Mouse (Mus musculus) layer of hippocampus, postnatal 10 days (tissue): ENCODE measurements around the gene Dnajc8. TPM values are rescaled to one million over a fixed set of nuclear protein-coding genes. Genes with fewer than 3 reads are reported as not detected.
"Not testable (repeated sequence)": the region's sequence is repeated elsewhere in the genome, so short reads cannot be mapped to it uniquely, and the experiment has no call there.

Source experiments
- DNase-seq, 2 experiments: peaks; one replicate each; pipeline ENCODE4 v3.0.0; 2021; ENCODE audit warnings: low spot score in 2 of 2
- total RNA-seq, 2 experiments: library from RNA; stranded (reverse); gene quantifications; 2 replicates each; pipeline ENCODE4 v1.2.3; 2021

The Dnajc8 gene
- total RNA-seq, 2 experiments from 2014 or later = 90.4 to 93.7 TPM

DNA sequence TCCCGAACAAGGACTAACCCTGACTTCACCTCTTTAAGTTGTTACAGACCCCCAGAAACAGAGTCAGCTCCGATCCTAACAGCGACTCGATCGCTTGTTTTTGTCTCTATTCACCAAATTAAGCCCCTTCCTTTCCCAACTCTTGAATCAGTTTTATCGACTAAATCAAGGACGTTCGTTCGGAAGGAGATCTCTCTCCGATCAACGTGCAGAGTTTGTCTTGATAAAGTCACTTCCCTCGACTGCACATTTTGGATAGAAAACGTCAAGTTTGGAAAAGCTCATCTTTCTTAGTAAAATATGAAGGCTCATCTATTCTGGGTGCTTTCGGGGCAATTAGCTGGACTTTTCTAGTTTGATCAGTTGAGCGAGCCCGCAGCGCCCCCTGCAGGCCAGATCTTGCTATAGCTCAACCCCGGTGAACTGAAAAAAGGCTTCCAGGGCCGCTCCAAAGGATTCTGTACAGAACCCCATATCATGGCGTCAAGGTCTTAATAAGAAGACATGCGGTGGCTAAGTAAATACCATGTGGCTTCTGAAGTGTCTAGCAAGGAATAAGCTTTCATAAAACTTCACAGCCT, 20.7 kb upstream of the Dnajc8 start:
- DNase-seq = peak; percentile 88 to 91

DNA sequence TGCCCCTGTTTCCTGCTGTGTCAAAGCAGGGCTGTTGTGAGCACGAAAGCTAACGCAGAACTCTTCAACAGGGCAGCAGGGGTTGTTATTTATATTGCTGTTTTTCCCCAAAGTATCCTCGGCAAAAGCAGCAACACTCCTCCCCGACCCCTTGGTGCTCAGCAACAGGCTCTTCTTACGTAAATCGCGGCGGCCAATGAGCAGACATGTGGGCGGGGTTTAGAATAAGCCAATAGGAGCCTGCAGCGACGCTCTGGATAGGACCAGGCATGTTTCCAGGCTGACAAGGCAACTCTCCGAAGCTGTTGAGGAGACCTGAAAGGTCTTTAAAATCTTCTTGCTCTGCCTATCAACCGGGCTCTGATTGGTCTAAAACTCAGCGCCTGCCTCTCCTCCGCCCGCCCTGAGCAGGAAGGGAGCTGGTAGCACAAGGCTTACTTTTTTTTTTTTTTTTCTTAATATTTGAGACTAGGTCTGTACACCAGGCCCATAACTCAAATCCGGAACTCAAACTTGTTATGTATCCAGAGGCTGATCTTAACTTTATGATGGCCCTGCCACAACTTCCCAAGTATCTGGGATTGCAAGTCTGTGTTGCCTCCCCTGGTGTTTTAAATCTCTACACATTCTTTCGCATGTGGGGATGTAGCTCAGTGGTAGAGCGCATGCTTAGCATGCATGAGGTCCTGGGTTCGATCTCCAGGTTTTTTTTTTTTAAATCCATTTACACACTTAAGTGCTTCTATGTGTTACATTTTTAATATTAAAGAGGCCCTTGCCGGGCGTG, 19.8 kb upstream of the Dnajc8 start:
- peak; percentile 82 to 87 for DNase-seq

GRCm38 (mm10) chr4:132518066-132518465, 17.3 kb upstream of the Dnajc8 start:
- no peak for DNase-seq

DNA sequence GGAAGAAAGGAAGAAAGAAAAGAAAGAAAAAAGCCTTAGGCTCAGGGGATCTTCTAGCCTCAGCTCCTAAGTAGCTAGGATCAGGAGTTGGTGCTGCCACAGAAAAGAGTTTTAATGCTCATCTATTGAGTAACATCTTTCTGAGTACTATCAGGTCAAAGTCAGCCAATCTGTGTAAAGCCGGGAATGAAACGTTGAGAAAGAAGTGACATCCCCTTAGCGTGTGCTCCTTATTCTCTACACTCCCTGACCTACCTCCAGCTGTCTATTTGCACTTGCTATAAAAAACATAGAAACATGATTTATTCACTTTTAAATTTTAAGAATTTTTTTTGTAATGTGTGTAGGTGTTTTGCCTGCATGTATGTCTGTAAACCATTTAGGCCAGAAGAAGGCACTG, 16.2 kb upstream of the Dnajc8 start:
- DNase-seq = no peak

DNA sequence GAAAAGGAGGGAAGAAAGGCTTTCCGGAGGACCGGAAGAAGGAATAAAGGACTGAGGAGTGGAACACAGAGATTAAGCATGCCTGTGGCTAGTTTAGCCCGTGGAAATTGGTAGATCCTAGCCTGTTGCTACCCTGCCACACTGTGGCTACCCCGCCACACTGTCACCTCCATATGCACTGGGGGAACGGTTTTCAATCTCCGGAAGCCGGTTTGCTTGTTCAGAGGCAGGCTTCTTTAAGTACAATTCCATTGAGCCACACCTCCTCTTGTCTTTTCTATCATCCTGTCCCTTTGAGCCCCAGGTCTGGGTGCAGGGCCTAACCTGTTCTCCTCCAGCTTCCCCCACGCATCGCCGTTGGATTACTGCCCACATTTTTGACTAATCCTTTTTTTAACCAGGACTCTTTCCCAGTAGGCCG, 11.0 kb upstream of the Dnajc8 start:
- no peak for DNase-seq

GRCm38 (mm10) chr4:132524808-132525207, 10.5 kb upstream of the Dnajc8 start:
- no peak for DNase-seq

DNA sequence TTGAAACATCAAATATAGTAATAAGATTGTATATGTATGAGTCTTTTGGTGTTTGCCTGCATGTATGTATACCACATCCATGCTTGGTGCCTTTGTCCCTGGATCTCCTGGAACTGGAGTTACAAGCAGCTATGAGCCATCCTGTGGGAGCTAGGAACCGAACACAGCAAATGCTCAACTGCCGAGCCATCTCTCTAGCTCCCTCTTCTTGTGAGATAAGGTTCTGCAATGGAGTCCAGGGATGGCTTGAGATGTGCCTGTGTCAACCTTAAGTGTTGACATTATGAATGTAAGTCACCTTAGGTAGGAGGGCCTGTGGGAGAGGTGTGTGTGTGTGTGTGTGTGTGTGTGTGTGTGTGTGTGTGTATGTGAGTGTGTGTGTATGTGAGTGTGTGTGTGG, 8.7 kb upstream of the Dnajc8 start:
- no peak for DNase-seq

- DNase-seq = no peak
Observed at GRCm38 (mm10) chr4:132527917-132528522, 7.3 kb upstream of the Dnajc8 start.

DNA sequence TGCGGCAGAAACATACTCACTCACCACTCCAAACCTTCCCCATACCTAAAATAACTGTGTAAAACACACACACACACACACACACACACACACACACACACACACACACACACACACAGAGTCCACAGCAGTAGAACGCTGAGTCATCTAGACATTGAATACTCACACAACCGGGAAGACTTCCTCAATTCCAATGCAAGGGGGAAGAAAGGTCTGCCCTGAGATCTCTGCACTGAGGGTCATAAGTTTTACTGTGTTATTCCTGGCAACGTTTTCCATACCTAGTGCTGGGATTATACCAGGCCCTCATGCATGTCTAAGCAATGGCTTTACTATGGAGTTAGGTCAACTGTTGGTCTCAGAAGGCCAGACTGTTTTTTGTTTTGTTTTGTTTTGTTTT, 6.0 kb upstream of the Dnajc8 start:
- no peak for DNase-seq

DNA sequence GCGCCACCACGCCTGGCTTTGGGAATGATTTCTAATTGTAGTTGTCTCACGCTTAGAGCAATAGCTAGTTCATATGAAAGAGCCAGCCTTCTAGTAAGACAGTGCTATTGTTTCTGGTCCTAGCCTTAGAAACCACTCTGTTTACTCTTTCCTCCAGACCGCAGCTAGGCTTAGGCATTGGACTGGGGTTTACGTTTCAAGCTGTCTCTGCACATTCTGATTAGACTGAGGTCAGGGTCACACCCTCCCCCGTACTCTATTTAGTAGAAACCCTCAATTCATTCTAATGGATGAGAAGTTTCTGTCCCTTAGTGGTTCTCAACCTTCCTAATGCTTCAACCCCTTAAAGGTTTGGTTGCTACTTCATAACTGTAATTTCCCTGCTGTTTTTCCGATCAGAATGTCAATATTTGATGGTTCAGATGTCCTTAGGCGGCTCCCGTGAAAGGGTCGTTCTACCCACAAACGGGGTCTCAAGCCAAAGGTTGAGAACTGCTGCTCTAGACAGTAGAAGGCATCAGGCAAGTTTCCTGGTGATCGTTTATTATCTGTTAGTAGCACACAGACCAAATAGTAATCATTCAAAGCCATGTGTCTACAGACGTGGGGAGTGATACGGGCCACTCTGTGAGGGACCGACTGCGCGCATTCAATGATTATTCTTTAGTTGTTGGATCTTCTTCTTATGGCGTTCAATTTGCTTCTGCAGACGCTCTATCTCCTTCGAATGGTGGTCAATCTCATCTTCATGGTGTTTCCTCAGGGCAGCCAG, 5.1 kb upstream of the Dnajc8 start:
- no peak for DNase-seq

GRCm38 (mm10) chr4:132532496-132532895, 2.9 kb upstream of the Dnajc8 start:
- DNase-seq = no peak

GRCm38 (mm10) chr4:132532981-132533916, 2.1 kb upstream of the Dnajc8 start, which contains the start of gene Atpif1:
Gene Atpif1, minus strand, starts transcription at chr4:132533659.
- DNase-seq = peak; percentile 83 to 89

DNA sequence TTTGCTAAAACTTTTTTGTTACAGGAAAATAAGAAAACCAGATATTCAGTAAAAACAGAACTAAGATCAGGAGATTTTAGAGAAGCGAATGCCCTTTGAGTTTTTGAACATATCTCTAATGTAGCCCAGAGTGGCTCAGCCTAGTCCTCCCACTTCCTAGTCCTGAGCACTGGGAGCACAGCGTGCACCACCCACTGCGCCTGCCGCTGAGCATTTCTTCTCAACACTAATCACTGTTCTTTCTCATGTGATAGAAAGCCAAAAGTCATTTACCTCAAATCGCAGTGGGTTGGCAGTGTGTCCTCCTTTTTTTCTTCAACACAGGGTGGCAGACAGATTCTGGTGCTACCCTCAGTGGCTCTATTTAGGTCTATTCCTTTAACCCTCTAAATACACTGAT, 4.1 kb downstream of the Dnajc8 start:
- DNase-seq = no peak

- no peak for DNase-seq
Observed at GRCm38 (mm10) chr4:132541413-132541812, 6.1 kb downstream of the Dnajc8 start.

DNA sequence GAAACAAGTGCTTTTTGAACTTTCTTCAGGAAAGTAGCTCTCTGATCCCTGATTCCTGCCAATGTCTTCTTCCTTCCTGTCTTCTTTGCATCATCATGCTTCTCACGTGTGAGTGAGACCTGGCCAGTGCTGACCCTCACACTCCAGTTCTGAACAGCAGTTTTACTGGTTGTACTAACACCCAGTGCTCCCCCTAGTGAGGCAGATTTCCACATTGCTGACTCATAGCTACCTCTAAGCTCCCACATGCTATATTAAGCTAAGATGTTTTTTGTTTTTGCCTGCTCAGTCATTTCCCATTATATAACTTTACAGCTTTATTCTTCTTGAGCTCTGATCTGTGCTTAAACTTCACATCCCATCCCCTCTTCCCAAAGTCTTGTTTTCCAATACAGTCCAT, 7.4 kb downstream of the Dnajc8 start:
- no peak for DNase-seq

GRCm38 (mm10) chr4:132545851-132546250, 10.5 kb downstream of the Dnajc8 start:
- DNase-seq = peak; percentile 59 to 66

GRCm38 (mm10) chr4:132554221-132554620, 18.9 kb downstream of the Dnajc8 start:
- no peak for DNase-seq

GRCm38 (mm10) chr4:132554653-132555052, 19.3 kb downstream of the Dnajc8 start:
- DNase-seq = no peak

DNA sequence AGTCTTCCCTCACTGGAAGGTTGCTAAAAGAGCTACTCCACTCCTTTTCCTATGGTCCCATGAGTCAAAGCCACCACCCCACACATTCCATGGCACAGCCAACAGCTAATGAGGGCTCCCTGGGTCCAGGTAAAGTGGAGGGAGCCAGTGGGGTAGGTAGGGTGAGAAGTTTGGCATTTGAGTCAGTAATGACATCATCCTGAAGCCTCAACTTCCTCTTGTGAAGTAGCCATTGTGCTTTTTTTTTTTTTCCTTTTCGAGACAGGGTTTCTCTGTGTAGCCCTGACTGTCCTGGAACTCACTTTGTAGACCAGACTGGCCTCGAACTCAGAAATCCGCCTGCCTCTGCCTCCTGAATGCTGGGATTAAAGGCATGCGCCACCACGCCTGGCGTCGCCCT, 20.2 kb downstream of the Dnajc8 start:
- DNase-seq = not testable (repeated sequence)

GRCm38 (mm10) chr4:132563261-132563660, 27.9 kb downstream of the Dnajc8 start:
- DNase-seq = no peak
